Mouse (Mus musculus): ENCODE measurements at regions not wholly inside any gene's neighbourhood (a gene's known extent, or its start where the extent isn't known, plus 50 kb on each side); places are given as distances from the start of the nearest gene placed in this dataset.
A peak's percentile ranks its signal among the peaks of the same experiment; 100 is the strongest.

DNA sequence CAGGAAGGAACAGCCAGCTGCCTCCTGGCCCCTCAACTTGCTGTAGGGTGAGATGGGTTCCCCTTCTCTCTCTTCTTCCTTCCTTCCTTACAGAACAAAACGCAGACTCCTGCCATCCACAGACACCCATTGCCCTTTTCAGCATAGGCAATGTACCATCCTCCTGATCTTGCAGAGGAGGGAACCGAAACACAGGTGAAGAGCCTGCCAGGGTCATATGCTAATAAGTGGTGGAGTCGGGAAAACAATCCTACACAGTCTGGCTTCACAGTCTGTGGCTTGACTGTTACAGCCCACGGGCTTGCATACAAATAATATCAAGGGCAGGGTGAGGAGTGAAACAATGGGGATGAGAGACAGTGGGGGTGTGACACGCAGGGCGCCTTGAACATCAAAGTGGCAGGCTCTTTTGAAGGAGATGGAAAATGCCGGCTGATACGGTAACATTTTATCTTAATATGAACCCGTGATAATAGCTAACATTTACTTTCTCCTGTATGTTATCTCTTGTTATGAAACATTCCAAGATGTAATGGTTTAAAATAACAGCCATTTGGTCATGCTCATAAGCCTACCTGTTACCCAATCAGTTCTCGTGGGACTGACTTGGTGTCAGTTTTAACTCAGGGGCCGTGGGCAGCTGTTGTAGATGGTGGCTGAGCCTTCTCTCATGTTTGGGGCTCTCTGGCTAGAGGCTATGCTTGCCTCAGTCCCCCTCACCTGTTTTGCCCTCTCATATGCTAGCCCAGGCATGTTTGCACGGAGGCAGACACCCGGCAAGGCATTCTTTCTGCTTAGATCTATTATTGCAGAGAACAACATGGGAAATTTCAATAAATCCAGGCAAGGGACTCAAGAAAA lies 169.4 kb upstream of the Runx1 start:
- no peak for ATAC-seq (replicated peaks; ENCODE audit: poor library complexity)

DNA sequence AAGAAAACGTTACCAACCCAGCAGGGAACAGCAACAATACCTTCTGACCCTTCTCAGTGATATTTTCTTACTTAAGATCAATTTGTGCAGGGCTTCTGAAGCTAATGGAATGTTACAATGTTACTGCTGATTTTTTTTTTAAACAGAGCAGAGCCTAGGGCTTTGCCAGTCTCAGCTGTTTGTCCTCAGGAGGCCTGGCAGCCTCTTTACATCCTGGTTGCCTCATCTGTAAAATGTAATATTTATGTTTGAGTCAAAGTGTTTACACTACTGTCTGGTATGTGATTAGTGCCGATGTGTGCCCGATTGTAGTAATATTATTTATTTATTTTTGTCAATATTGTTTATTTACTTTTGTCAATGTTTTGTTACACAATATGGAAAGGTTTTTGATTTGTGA lies 166.9 kb upstream of the Runx1 start:
- no peak for ATAC-seq (replicated peaks; ENCODE audit: poor library complexity)

DNA sequence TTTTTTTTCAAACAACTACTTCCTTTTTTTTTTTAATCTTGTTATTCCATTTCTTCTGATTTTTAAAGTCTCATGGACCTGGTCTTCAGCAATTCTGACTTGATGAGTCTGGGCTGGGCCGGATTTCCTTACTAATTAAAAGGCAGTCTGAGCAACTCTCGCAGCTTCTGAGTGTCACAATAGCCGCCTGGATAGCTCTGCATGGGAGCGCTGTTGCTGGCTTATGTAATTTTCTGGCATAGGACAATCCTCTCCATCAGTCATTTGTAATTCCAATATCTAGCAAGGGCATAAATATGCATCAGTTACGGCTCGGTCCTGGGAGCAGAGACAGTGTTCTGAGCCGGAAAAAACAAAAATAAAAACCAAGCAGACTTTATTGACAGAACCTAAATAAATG lies 165.5 kb upstream of the Runx1 start:
- ATAC-seq (replicated peaks; ENCODE audit: poor library complexity) = no peak

DNA sequence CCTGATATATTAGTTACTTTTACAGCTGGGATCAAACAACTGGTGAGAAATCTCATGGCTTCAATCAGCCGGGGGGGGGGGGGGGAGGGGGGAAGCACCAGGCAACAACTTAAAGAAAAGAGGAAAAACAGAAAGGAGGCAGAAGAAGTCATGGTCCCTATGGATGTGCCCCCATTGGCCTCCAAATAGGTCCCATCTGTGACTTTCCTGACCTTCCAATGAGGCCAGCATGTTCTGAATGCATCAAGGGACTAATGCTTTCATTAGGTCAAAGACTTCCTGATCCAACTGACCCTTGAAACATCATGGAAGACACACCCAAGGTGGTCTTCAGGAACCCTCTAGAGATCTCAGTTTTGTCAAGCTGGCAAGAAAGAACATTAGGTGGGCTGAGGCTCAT lies 162.5 kb upstream of the Runx1 start:
- ATAC-seq (replicated peaks; ENCODE audit: poor library complexity) = no peak

DNA sequence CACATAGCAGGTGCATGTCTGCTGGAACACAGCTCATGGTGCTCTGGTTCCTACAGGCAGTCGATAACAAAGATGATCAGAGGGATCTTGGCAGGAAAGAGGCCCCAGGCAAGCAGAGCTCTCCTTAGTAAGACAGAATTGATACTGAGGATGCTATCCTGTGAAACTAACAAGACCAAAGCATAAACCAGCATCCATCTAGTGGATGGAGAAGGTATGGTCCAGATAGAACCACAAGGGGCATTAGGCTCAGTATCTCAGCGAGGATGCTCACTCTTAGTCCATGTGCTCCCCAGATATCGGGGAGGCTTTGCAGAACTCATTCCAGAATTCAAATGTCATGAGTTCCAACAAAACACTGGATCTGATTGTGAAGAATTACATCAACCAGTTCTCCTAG lies 162.1 kb upstream of the Runx1 start:
- 0 out of 2 replicates have a peak, but pooled peaks have one; percentile 34 for ATAC-seq (replicated peaks; ENCODE audit: poor library complexity)

DNA sequence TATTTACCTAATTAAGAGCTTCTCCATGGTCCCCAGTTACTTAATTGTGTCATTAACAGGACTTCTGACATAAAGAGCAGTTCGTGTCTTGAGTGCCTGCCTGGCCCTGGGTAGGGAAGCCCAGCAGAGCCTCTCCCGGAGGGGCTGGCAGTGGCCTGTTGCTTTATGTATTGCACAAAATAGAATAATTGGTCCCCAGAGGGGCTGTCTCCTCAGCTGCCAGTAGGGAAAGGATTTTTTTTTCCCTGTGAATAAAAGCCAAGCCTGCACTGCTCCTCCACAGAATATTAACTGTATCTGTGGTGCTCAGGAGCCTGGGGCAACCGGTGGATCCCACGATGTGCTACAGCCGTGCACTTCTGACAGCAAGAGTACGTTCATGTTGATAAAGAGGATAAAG lies 159.8 kb upstream of the Runx1 start:
- ATAC-seq (replicated peaks; ENCODE audit: poor library complexity) = no peak

DNA sequence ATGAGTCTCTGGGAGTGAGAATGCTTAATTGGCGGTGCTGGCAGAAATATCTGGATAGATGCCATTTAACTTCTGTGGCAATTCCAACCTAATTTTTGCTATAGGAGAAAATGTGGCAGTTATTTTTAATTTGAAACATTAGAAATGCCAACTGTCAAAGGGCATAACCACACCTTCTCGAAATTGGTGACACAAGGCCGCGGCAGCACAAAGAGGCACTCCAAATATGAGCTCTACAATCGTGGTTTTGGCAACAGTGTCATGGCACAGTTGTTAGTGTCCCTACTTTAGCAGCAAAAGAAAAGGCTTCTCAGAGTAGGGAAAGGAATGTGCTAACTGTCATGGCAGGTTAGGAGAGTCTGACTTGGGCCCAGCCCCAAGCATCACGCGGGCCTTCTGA lies 157.0 kb upstream of the Runx1 start:
- ATAC-seq (replicated peaks; ENCODE audit: poor library complexity) = no peak

DNA sequence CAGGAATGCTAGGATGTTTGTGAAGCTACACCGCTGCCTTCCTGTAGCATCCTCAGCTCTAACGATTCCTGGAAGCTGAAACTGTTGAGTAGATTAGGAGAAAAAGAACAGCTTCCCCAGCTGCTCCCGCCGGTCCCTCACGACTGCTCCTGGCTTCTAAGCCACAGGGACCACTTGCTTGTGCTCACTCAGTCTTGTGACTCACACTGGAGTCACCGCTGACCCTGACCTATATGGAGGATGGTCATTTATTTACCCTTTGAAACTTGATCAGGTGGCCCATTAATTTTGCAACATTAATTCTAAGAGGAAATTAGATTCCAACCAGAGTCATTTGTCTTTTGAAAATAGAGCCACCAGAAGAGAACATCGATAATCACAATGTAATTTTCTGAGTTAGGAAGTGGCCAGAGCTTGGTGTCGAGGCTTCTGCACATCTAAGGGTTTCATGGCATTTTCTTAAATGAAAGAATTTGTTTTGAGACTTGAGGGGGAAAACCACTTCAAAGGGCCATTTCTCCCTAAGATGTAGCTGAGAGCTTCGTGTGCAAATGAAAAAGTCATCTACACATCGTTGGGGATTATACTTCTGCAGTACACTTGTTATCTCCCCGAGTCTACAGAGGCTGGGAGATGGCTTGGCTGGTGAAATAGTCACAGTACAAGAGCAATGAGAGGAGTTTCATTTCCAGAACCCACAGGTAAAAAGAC lies 153.8 kb upstream of the Runx1 start:
- ATAC-seq (replicated peaks; ENCODE audit: poor library complexity) = no peak

DNA sequence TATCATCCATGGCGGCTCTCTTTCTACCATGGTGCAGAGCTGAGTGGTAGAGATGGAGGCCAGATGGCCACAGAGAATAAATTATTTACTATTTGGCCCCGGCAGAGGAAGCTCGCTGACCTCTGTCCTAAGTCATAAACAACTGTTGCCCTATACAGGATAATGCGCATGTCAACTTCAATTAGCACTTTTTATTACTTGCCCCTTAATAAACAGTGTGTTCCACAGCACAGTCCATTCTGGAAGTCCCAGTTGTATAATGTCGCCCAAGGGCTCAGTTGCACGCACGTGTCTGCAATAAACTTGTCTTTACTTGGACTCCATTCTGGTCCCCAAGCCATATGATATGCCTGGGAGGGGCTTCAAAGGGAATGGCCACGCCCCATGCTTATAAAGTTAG lies 150.1 kb upstream of the Runx1 start:
- ATAC-seq (replicated peaks; ENCODE audit: poor library complexity) = no peak

DNA sequence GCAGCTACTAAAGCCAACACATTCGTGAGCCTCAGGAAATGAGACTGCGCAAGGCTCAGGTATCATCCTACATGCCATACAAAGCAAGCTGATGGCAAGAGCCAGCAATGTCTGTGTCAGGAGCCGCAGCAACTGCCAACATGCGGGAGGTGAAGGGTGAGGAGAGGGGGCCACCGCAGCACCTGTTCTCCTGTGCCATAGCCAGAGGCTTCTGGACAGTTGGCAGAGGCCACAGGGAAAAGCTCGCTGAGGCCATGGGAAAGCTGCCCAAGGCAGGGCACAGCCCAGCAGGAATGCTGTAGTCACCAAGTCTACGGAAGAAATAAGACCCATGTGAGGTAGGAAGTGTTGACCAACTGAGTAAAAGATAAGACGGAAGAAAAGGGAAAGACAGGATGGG lies 149.1 kb upstream of the Runx1 start:
- ATAC-seq (replicated peaks; ENCODE audit: poor library complexity) = no peak

DNA sequence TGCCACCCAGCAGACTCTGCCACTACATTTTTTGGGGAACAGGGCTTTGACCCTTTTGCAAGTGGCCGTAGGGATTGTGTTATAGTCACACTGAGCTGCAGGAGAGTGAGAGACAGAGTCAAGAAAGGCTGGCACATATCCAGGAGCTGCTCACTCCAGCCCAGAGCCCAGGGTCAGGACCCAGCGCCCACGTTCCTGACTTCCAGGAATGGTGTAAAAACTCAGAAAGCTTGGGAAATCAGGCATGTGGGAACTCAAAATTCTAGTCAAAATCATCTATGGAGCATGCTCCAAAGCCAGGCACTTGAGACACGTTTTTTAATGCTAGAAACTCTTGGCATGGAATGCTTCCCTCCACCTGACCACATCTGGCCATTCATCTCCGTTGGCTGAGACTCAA lies 146.7 kb upstream of the Runx1 start:
- no peak for ATAC-seq (replicated peaks; ENCODE audit: poor library complexity)

DNA sequence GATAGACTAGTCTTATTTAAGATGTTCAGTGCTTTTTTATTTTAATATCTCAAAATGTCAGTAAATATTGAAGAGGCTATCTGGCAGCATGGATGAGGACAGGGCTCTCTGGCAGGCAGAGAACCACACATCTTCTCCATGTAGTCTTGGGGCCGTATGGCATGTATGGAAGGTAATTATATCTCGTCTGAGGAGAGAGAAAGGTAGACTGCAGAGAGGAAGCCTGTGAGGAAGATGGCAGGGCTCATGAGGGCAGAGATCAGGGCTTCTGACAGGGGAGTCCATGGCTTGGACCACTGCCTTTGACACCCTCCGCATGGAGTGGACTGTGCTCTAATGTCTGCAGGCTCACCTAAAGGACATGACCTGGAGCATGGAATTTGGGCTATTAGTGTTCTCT lies 146.0 kb upstream of the Runx1 start:
- no peak for ATAC-seq (replicated peaks; ENCODE audit: poor library complexity)

DNA sequence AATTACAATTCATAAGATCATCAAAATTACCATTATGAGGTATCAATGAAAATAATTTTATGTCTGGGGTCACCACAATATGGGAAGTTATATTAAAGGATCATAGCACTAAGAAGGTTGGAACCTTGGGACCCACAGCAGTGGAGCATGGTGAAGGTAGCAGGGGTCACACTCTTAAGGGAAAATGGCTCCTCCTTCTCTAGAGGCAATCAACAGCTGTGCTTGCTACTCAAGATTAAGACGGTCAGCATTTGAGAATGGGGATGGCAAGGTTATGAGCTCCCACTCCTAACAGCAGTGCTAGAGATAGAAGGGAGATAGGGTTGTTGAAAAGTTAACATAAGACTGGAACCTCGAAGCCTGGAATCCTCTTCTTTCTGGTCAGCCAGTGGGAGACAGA lies 144.6 kb upstream of the Runx1 start:
- no peak for ATAC-seq (replicated peaks; ENCODE audit: poor library complexity)

DNA sequence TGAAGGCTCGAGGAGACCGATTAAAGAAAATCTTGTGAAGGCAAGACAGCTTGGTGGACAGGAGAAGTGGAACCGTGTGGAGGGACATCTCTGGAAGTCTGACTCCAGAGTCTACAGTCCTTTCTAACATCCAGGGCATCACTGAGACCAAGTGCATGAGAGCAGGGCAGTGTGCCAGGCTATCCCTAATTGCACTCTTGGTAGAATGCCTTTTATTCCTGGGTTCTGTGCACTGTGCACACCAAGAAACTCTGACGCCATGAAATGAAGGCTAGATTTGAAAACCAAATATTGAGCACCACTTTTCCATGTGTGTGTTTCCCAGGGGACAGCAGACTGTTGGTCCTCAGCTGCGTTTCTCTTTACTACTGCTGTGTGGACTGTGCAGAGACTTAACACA lies 143.1 kb upstream of the Runx1 start:
- ATAC-seq (replicated peaks; ENCODE audit: poor library complexity) = no peak

DNA sequence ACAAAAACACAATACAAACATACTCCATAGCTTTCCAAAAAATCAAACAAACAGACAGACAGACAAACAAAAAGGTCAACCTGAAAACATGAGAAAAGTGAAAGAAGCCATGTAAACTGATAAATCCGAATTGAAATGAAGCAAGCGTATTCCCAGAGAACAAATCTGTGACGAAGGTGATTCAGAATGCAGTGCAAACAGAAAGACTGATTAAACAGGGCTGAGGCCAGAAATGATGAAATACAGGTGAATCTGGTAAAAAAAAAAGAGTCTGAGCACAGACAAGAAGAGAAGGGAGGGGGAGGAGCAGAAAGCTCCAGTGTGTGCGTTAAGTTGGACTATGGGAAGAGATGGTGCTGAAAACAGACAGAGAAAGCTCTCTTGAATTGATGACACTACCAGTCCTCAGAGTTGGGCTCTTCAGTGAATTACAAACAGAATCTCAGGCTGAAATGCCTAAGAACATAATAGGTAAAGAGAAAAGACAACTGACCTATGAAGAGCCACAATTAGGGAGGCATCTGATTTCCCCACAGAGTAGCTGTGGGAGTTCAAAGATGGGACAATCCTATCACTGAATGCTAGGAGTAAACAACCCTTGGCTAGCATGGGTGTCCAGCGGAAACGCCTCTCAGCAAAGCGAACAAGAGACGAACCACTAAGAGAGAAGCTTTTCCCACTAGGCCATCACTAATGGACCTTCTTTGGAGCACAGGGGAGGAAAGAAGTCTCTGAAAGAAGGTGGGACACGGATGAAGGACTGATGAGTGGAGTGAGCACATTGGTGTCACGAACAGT lies 140.3 kb upstream of the Runx1 start:
- no peak for ATAC-seq (replicated peaks; ENCODE audit: poor library complexity)

DNA sequence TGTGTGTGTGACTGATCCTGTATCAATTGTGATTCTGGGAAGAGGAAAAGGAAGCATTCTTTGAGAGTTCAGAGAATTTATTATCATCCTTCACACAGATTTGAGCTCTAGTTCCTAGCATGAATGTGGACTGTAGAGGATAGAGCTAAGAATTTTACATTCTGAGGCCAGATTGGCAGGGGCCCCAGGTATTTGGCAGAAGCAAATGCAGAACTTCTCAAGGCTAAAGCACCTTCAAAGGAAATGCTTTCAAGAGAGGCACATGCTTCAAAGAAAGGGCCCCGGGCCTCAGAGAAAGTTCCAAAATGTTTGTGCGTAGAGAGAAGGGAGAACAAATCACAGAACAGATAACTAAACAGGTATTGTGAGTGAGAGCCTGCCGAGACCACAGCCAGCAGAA lies 139.7 kb upstream of the Runx1 start:
- ATAC-seq (replicated peaks; ENCODE audit: poor library complexity) = no peak

DNA sequence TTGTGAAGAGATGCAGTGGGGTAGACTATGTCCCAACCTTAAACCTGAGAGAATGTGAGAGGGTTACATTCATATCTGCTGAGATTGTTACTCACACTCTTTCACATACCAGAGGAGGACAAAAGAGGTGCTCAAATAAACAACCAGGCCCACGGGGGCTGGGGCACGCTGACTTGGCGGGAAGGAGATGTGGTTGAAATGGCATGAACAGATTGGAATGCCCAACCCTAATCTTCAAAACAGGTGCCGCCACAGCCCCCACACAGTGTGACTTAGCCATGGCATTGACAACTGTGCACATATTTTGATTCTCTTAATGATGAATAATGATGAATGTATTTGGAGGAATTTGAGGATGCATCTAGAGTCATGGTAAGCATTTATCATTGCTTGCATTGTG lies 137.6 kb upstream of the Runx1 start:
- ATAC-seq (replicated peaks; ENCODE audit: poor library complexity) = no peak

DNA sequence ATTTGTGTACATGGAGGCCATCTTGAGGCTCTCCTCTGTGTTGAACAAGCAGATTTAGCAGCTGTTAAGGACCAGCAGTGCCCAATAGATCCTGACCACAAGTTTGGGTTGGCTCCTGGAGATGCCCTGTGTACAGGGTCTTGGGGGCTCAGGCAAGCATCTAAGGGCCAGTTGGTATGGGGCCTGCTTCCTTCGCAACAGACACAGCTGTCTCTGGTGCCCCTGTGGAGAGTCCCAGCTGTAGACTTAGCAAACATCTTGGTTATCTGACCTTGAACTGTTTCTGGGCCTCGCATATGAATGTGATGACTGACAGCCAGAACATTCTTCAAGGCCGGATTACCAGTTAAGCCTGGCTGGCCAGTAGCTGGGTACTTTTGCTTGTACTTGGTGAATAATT lies 135.4 kb upstream of the Runx1 start:
- ATAC-seq (replicated peaks; ENCODE audit: poor library complexity) = no peak

DNA sequence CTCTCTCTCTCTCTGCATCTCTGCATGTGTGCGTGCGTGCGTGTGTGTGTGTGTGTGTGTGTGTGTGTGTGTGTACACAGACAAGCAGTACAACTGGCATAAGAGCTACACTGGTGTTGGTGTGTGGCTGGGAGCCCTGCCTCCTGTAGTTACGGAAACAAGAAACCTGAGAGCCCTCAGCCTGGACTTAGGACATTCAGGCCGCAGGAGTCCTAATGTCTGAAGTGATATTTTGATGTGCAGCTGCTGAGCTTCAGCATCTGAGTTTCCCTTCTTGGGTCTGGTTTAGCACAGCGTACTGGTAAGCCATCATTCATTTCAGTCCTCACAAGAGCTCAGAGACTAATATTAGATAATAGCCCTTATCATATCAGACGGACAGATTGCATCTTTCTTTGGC lies 134.8 kb upstream of the Runx1 start:
- no peak for ATAC-seq (replicated peaks; ENCODE audit: poor library complexity)

DNA sequence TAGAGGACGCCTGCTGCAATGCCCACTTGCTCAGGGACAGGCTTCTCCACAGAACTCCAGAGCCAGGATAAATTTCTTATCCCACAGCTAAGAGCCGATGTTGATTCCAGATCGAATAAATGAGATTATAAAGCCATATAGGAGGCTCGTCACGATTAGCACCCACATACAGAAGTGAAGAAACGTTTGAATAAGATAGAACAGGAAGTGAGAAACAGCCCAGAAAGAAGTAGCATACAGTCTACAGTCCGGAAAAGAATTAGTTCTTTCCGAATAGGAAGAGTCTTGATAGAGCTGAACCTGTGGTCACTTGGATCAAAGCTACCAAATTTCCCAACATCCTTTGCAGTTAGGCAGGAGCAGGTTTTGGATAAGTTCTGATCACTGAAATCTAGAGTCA lies 133.0 kb upstream of the Runx1 start:
- no peak for ATAC-seq (replicated peaks; ENCODE audit: poor library complexity)

DNA sequence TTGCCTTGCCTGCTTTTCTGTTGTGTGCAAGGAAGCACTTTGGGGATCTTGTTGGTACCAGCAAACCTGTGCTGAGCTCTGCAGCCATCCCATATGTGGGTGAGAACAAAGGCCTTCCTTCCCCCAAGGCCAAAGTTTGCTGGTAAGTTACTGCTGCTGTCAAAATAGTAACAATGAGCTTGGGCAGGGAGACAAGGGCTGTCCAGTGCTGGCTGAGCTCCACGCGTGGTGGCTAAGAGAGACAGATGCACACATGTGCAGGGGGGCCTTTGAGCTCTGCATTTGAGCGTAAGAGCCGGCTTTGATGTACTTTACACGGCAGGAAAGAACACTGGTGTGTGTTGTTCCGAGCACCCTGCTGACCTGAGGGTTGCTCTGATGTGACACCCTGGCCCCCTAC lies 132.2 kb upstream of the Runx1 start:
- ATAC-seq (replicated peaks; ENCODE audit: poor library complexity) = no peak

DNA sequence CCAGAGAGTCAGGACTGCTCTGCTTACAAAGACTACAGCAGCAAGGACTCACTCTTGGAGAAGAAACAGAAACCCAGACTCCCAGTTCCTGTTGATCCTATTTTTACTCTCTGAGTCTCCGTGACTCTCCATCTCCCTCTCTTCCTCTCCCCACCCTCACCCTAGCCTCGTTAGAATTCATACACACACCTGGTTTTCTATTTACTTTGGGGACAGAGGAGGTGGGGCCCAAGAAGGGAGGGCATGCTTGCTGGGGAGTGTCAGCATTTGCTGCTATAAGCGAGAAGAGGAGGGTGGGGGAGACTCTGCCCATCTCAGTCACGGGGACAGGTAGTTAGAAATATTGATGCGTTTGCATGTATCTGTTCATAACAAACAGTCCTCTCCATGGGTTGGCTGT lies 129.6 kb upstream of the Runx1 start:
- ATAC-seq (replicated peaks; ENCODE audit: poor library complexity) = no peak

Data from megakaryocyte progenitor cell, adult 5-6 weeks (primary cell).